Mouse (Mus musculus): ENCODE results near the gene Clp1.
A peak's percentile ranks its signal among the peaks of the same experiment; 100 is the strongest.
"Not testable (repeated sequence)": the region's sequence is repeated elsewhere in the genome, so short reads cannot be mapped to it uniquely, and the experiment has no call there.

Clp1 gene

GRCm38 (mm10) chr2:84738271-84738911, 11.2 kb upstream of the Clp1 start:
- no peak for DNase-seq (ENCODE audit: low spot score in 2 of 2)

- no peak for DNase-seq (ENCODE audit: low spot score in 2 of 2)
Measured at GRCm38 (mm10) chr2:84737451-84737925, 10.3 kb upstream of the Clp1 start.

DNA sequence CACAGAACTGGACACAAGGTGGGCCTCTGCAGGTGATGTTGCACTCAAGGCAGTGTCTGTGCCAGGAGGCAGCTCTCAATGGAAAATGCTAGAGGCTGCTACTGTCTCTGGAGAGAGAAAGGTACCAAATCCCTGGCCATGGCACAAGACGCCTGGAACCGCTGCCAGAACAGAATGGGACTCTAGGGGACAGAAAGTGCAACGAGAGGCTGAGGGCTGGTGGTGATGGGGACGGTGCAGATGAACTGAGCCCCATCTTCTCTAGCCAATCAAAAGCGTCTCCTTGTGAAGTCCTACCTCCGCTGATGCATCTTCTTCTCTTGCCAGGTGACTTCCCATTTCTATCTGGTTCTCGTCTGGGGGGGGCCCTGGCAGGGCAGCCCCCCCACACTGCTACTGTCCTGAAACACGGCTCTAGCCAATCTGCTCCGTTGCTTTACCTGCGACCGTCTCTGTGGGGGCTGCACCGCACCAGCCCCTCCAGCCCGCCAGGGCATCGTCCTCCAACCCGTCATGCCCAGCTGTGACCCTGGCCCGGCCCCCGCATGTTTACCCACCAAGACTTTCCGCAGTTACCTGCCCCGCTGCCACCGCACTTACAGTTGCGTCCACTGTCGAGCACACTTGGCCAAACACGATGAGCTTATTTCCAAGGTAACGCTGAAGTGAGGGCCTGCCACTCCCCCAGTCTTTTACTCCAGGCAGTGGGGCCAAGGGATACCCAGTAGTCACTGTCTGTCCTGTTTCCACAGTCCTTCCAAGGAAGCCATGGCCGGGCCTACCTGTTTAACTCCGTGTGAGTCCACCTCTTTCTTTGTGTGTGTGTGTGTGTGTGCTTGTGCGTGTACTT, 9.4 kb upstream of the Clp1 start:
- DNase-seq (ENCODE audit: low spot score in 2 of 2), result no peak

DNA sequence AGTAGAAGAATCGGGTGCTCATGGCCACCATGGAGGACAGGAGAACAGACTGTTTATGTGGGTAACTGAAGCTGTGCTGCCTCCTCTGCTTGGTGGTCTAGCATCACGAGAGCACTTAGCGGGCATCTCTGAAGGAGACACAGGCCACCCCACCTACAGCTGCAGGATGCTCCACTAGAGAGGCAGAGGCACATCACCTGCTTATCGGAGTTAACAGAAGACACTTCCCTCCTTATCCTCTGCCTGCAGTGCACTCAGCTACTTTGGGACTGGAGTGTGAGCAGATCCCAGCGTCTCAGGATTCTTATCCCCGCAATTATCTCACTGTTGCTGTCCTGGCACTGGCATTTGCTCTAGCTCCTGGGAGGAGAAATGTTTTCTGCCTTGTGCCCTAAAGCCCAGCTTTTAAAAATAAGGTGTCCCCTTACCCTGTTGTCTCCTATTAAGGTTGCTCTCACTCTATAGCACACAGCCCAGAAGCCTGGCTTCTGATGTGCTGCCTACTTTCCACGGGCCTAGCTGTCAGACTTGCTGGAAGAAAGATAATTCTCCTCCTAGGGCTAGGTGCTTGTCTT, 8.3 kb upstream of the Clp1 start:
- no peak for DNase-seq (ENCODE audit: low spot score in 2 of 2)

- no peak for DNase-seq (ENCODE audit: low spot score in 2 of 2)
Measured at GRCm38 (mm10) chr2:84734919-84735318, 7.8 kb upstream of the Clp1 start.

DNA sequence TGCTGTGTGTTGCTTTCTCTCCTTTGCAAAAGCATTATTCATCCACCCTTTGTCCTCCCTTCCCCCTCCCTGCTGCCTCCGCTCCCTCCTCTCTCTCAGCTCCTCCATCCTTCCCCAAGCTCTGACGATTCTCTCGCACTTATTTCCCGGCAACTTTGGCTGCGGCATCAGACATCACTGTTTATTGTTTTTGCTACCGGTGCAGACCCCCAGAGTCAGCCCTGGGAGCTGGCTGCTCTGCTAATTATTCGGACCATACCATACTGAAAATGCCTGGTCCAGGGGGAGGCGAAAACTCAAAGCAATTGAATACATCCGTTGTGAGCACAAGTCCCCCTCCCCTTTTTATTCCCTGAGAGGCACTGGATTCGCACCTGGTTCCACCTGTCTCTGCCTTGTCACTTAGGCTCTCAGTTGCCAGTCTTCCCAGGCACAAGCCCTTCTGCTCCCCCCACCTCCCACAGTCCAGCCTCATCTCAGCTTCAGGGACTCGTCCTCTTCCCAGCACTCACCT, 7.3 kb upstream of the Clp1 start:
- DNase-seq (ENCODE audit: low spot score in 2 of 2), result no peak

GRCm38 (mm10) chr2:84733579-84734300, 6.6 kb upstream of the Clp1 start, which contains the start of gene Ypel4:
Ypel4 (plus strand) TSS chr2:84734058.
- peak; percentile 61 to 64 for DNase-seq (ENCODE audit: low spot score in 2 of 2)

DNA sequence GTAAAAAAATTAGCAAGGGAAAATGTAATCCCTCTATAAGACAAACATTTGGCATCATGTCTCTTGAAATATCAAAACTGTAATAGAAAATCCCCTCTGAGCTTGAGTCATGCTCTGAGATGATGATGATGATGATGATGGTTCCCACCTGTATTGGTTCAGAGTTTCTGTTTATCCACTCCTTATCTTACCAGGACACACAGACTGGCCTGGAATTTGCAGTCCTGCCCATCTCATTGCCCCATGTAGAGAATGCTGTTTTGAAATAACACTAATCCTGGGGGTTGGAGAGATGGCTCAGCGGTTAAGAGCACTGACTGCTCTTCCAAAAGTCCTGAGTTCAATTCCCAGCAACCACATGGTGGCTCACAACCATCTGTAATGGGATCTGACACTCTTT, 5.2 kb upstream of the Clp1 start:
- DNase-seq (ENCODE audit: low spot score in 2 of 2), result no peak

- DNase-seq (ENCODE audit: low spot score in 2 of 2), result no peak
Measured at GRCm38 (mm10) chr2:84731206-84731605, 4.1 kb upstream of the Clp1 start.

GRCm38 (mm10) chr2:84728191-84728590, 1.0 kb upstream of the Clp1 start:
- DNase-seq (ENCODE audit: low spot score in 2 of 2), result not testable (repeated sequence)

GRCm38 (mm10) chr2:84726716-84727115, 434 bp downstream of the Clp1 start:
- DNase-seq (ENCODE audit: low spot score in 2 of 2), result no peak

GRCm38 (mm10) chr2:84725770-84726169, 1.4 kb downstream of the Clp1 start:
- DNase-seq (ENCODE audit: low spot score in 2 of 2), result no peak

- DNase-seq (ENCODE audit: low spot score in 2 of 2), result no peak
Measured at GRCm38 (mm10) chr2:84723856-84724255, 3.3 kb downstream of the Clp1 start.

DNA sequence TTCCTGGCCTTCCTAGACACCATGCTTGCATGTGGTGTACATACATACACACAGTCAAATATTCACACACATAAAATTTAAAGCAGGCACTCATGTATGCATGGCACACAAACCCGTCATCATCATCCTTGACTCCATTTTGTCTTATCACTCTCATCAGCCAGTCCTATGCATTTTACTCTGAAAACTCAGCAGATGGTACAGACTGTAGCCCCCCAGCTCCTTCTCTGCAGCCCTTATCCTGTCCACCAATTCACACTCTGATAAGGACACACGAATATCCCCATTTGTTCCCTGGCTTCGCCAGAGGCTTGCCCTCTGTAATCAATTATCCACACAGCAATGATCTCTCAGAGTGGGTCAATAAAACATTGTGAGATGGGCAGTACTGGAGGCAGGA, 6.0 kb downstream of the Clp1 start:
- no peak for DNase-seq (ENCODE audit: low spot score in 2 of 2)

GRCm38 (mm10) chr2:84720718-84721117, 6.4 kb downstream of the Clp1 start:
- DNase-seq (ENCODE audit: low spot score in 2 of 2), result no peak

GRCm38 (mm10) chr2:84717357-84717756, 9.8 kb downstream of the Clp1 start:
- DNase-seq (ENCODE audit: low spot score in 2 of 2), result no peak

DNA sequence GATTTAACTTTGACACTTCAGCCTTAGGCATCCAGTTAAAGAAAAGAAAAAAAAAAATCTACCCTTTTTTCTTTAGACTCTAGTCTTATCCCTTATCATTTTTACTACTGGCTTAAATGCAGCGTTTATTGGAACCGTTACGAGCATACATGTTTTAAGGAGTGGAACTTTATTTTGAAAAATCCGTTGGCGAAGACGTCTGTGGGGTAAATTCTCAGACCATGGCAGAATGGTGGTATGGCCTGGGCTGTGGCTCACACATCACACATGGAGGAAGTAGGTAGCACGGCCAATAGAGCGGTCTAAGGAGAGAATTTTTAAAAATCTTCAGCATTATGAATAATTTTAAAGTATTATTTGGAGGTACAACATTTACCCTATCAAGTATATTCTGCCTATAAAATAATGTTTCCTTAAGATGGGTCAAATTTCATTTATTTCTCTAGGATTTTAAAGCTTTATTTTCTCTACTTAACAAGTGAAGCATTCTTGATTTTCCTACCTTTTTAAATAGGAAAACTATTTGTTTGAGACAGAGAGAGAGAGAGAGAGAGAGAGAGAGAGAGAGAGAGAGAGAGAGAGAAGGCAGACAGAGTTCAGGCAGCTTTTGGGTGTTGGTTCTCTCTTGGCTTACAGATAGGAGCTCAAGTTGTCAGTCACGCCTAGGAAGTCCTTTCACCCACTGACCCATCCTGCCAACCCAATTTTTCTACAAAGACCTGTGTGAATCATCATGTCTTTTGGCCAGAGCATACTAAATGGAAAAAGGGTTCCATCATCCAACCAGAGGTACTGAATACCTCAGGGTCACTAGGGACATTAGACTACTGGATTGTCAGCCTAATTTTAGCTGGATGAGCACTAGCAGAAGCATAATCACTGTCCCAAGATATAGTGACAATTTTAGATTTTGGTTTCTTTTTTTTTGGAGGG, 10.5 kb downstream of the Clp1 start:
- no peak for DNase-seq (ENCODE audit: low spot score in 2 of 2)

GRCm38 (mm10) chr2:84715562-84716361, 11.4 kb downstream of the Clp1 start:
- DNase-seq (ENCODE audit: low spot score in 2 of 2), result peak in 1 of 2 experiments; percentile 62

- DNase-seq (ENCODE audit: low spot score in 2 of 2), result peak; percentile 98
Measured at GRCm38 (mm10) chr2:84714811-84715561, 12.2 kb downstream of the Clp1 start, which contains the start of gene Zdhhc5. Zdhhc5 (minus strand) TSS chr2:84715180.
